Mouse (Mus musculus) embryonic facial prominence, embryonic 14.5 days (tissue): ENCODE measurements around the gene Ggct. TPM values are rescaled to one million over a fixed set of nuclear protein-coding genes. Genes with fewer than 3 reads are reported as not detected.
A peak's percentile ranks its signal among the peaks of the same experiment; 100 is the strongest.

Source experiments
- ATAC-seq: fragments of 200-750 bp; cut with Nextera tagmentation; 2 replicates; pipeline ENCODE4 v1.8.0; 2017; ENCODE audit warnings: low read depth, moderate number of reproducible peaks, moderate TSS enrichment
- DNase-seq: peaks from one replicate; pipeline ENCODE4 v3.0.0-alpha.2; 2015; ENCODE audit warnings: low spot score
- H3K27ac ChIP-seq: fragments of 300-500 bp; sonication (generic); replicated peaks from 2 replicates; pipeline ENCODE4 v1.5.1; 2014; ENCODE audit warnings: low read depth, mild to moderate bottlenecking, low read length, moderate library complexity
- H3K27me3 ChIP-seq: fragments of 300-500 bp; sonication (generic); replicated peaks from 2 replicates; pipeline ENCODE4 v1.6.1; 2014; ENCODE audit warnings: low read length; ENCODE audit not compliant: control insufficient read depth, insufficient read depth
- H3K36me3 ChIP-seq: fragments of 300-500 bp; sonication (generic); 2 replicates; pipeline ENCODE4 v1.6.1; 2014; ENCODE audit warnings: low read length, mixed read lengths; ENCODE audit not compliant: control insufficient read depth, insufficient read depth
- H3K4me1 ChIP-seq: fragments of 300-500 bp; sonication (generic); 2 replicates; pipeline ENCODE4 v1.6.1; 2014; ENCODE audit warnings: antibody characterized with exemption, low read length; ENCODE audit not compliant: control insufficient read depth, insufficient read depth
- H3K4me2 ChIP-seq: fragments of 300-500 bp; sonication (generic); 2 replicates; pipeline ENCODE4 v1.6.1; 2014; ENCODE audit warnings: low read depth, mild to moderate bottlenecking, low read length, moderate library complexity, mixed read lengths
- H3K4me3 ChIP-seq: fragments of 300-500 bp; sonication (generic); 2 replicates; pipeline ENCODE4 v1.5.1; 2014; ENCODE audit warnings: low read depth, mild to moderate bottlenecking, low read length
- H3K9ac ChIP-seq: fragments of 300-500 bp; sonication (generic); 2 replicates; pipeline ENCODE4 v1.6.1; 2014; ENCODE audit warnings: low read depth, mild to moderate bottlenecking, low read length, moderate library complexity, mixed read lengths
- H3K9me3 ChIP-seq: fragments of 300-500 bp; sonication (generic); 2 replicates; pipeline ENCODE4 v1.6.1; 2016; ENCODE audit warnings: low read length; ENCODE audit not compliant: control insufficient read depth
- WGBS: fragments of 180-500 bp; shearing (Covaris S2); extraction: QIAGEN DNeasy Blood & Tissue Kit; methylation state at CpG from one replicate; pipeline ENCODE4 v1.1.7; 2014; 5-methylcytosine and 5-hydroxymethylcytosine counted together
- polyA plus RNA-seq: library from polyadenylated mRNA; unstranded; fragments of >200 nt; fragmentation: Nextera tagmentation; extraction: Ambion mirVana; gene quantifications from 2 replicates; pipeline ENCODE4 v1.2.1, GENCODE M21; 2014

Gene Ggct
- 9.5 and 10.8 TPM in 2 replicates for polyA plus RNA-seq

- no peaks in the 10 kb centered on the region; the same call in 1 of the 2 replicates for H3K4me1 ChIP-seq
- peak within 1 kb of the TSS; percentile 98 for H3K4me2 ChIP-seq
- no peaks in the 10 kb centered on the region for H3K27me3 ChIP-seq
- H3K36me3 ChIP-seq = no peaks in the 10 kb centered on the region
- peak within 1 kb of the TSS; percentile 59 for H3K9ac ChIP-seq
- under 1% methylated on average over 39 of the region's 41 CpGs for WGBS
- peak; percentile 99 for DNase-seq
- no peak within 1 kb of the TSS for H3K27ac ChIP-seq
- H3K9me3 ChIP-seq = no peaks in the 10 kb centered on the region
- H3K4me3 ChIP-seq = peak within 1 kb of the TSS; percentile 56
- peak; percentile 100 for ATAC-seq
Measured at GRCm38 (mm10) chr6:54992734-54993260, at the start of gene Ggct. Ggct (minus strand) TSS chr6:54992950.

GRCm38 (mm10) chr6:55040031-55040430 lies 47.3 kb upstream of the Ggct start:
- H3K9ac ChIP-seq = no peak overlapping the region
- no peaks in the 10 kb centered on the region for H3K36me3 ChIP-seq
- H3K4me1 ChIP-seq = peaks cover 9% of the 10 kb centered on the region
- 68% methylated on average over 1 of the region's 1 CpGs for WGBS
- DNase-seq (no peak), ATAC-seq (no peak)
- H3K27ac ChIP-seq = no peak overlapping the region
- H3K4me2 ChIP-seq = peak overlapping the region; percentile 77; the same call in 1 of the 2 replicates
- no peaks in the 10 kb centered on the region for H3K27me3 ChIP-seq
- H3K9me3 ChIP-seq = no peaks in the 10 kb centered on the region
- H3K4me3 ChIP-seq = no peak overlapping the region

GRCm38 (mm10) chr6:55039446-55039783 lies 46.7 kb upstream of the Ggct start:
- Histone ChIP-seq H3K36me3 (no peaks in the 10 kb centered on the region), H3K9me3 (no peaks in the 10 kb centered on the region), H3K4me1 (peaks cover 9% of the 10 kb centered on the region), H3K9ac (no peak overlapping the region), H3K27ac (no peak overlapping the region), H3K4me3 (peak overlapping the region; percentile 94; the same call in 1 of the 2 replicates), H3K27me3 (no peaks in the 10 kb centered on the region), H3K4me2 (peak overlapping the region; percentile 77)
- DNase-seq (no peak), ATAC-seq (no peak)
- WGBS = 80% methylated on average over 6 of the region's 6 CpGs

- Histone ChIP-seq H3K27me3 (no peaks in the 10 kb centered on the region), H3K4me1 (peaks cover 9% of the 10 kb centered on the region), H3K27ac (peak overlapping the region; percentile 93), H3K4me3 (peak overlapping the region; percentile 94), H3K4me2 (peak overlapping the region; percentile 77), H3K9me3 (no peaks in the 10 kb centered on the region), H3K36me3 (no peaks in the 10 kb centered on the region), H3K9ac (peak overlapping the region; percentile 93)
- ATAC-seq (0 out of 2 replicates have a peak, but pooled peaks have one; percentile 27), DNase-seq (peak; percentile 41)
- WGBS = 3% methylated on average over 12 of the region's 12 CpGs
Measured at GRCm38 (mm10) chr6:55038671-55039445, 46.1 kb upstream of the Ggct start.

GRCm38 (mm10) chr6:55037799-55038670 lies 45.3 kb upstream of the Ggct start, which contains the start of gene Gars:
Gars (plus strand) TSS chr6:55038007.
- DNase-seq (peak; percentile 95), ATAC-seq (peak; percentile 97)
- peak within 1 kb of the TSS; percentile 93 for H3K9ac ChIP-seq
- peaks cover 9% of the 10 kb centered on the region for H3K4me1 ChIP-seq
- H3K4me2 ChIP-seq = peak within 1 kb of the TSS; percentile 77
- 0% methylated on average over 36 of the region's 87 CpGs for WGBS
- no peaks in the 10 kb centered on the region for H3K9me3 ChIP-seq
- peak within 1 kb of the TSS; percentile 93 for H3K27ac ChIP-seq
- no peaks in the 10 kb centered on the region for H3K27me3 ChIP-seq
- peak within 1 kb of the TSS; percentile 94 for H3K4me3 ChIP-seq
- no peaks in the 10 kb centered on the region for H3K36me3 ChIP-seq

- Histone ChIP-seq H3K4me2 (no peak overlapping the region), H3K4me1 (peaks cover 9% of the 10 kb centered on the region), H3K27ac (no peak overlapping the region), H3K27me3 (no peaks in the 10 kb centered on the region), H3K4me3 (no peak overlapping the region), H3K36me3 (no peaks in the 10 kb centered on the region), H3K9ac (no peak overlapping the region), H3K9me3 (no peaks in the 10 kb centered on the region)
- ATAC-seq (no peak), DNase-seq (no peak)
- 89% methylated on average over 4 of the region's 4 CpGs for WGBS
Measured at GRCm38 (mm10) chr6:55036731-55037130, 44.0 kb upstream of the Ggct start.

GRCm38 (mm10) chr6:55027642-55028041 lies 34.9 kb upstream of the Ggct start:
- DNase-seq (no peak), ATAC-seq (no peak)
- Histone ChIP-seq H3K4me3 (no peak overlapping the region), H3K27ac (no peak overlapping the region), H3K4me2 (no peak overlapping the region), H3K9ac (no peak overlapping the region), H3K27me3 (no peaks in the 10 kb centered on the region), H3K9me3 (no peaks in the 10 kb centered on the region), H3K4me1 (no peaks in the 10 kb centered on the region), H3K36me3 (no peaks in the 10 kb centered on the region)
- WGBS = 66% methylated on average over 2 of the region's 2 CpGs

GRCm38 (mm10) chr6:55021806-55022205 lies 29.1 kb upstream of the Ggct start:
- ATAC-seq (no peak), DNase-seq (no peak)
- Histone ChIP-seq H3K27ac (no peak overlapping the region), H3K9ac (no peak overlapping the region), H3K36me3 (no peaks in the 10 kb centered on the region), H3K4me3 (no peak overlapping the region), H3K4me2 (no peak overlapping the region), H3K4me1 (no peaks in the 10 kb centered on the region), H3K27me3 (no peaks in the 10 kb centered on the region), H3K9me3 (no peaks in the 10 kb centered on the region)
- WGBS = 84% methylated on average over 7 of the region's 7 CpGs
